Mouse (Mus musculus) ES-Bruce4 (cell line): ENCODE data around the gene Slc9a1.

Source experiments
- CTCF ChIP-seq: IDR thresholded peaks from one replicate; pipeline ENCODE4 v1.8.1; 2011; ENCODE audit warnings: low read depth, low read length
- EP300 ChIP-seq: IDR thresholded peaks from 2 replicates; pipeline ENCODE4 v1.6.1; 2011; ENCODE audit warnings: low read depth, low read length; ENCODE audit not compliant: insufficient read depth
- POLR2A ChIP-seq: IDR thresholded peaks from one replicate; pipeline ENCODE4 v1.8.1; 2011; ENCODE audit warnings: low read length; ENCODE audit not compliant: insufficient read depth

GRCm38 (mm10) chr4:133353367-133354365, 15.8 kb upstream of the Slc9a1 start, which contains the start of gene Wdtc1:
- TF ChIP-seq CTCF (no peak), POLR2A (no peak), EP300 (peak; percentile 84)
